Mouse (Mus musculus): ENCODE measurements around the gene Trak1. TPM values are rescaled to one million over a fixed set of nuclear protein-coding genes. Genes with fewer than 3 reads are reported as not detected.

Trak1 gene
- total RNA-seq, 2 experiments from 2014 or later = 25.3 to 29.7 TPM

DNA sequence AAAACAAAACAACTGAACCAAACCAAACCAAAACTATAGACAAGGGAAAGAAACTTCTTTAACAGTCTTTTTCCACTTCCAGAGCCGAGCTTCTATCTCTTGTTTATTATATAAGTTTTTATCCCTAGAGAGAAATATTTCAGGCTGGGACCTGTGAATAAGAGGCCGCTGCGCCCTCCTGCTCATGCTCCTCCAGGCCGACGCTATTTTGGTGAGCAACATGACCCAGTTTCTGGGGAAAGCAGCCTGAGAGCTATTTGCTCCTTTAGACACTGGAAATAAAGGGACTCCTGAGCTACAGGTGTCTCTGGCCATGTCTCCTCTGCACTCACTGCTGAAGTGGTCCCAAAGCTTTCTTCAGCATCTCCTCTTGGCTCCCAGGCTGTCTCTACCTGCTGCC is 222.7 kb downstream of the Trak1 start:
- ATAC-seq (replicated peaks; ENCODE audit: poor library complexity, severe bottlenecking) = no peak

Other genes starting within 250 kb of the Trak1 start
- gene Ulk4, start 20.3 kb upstream of the Trak1 start, total RNA-seq (2014; fragmentation: Nextera tagmentation) = 1.4 TPM in 1 of 2 replicates, not detected in the other
- gene Ulk4, start 20.3 kb upstream of the Trak1 start, total RNA-seq (2017) = 2.6 and 3.2 TPM in 2 replicates
- gene Cck, start 198.2 kb downstream of the Trak1 start, total RNA-seq (2014; fragmentation: Nextera tagmentation) = not detected in 2 replicates
- gene Cck, start 198.2 kb downstream of the Trak1 start, total RNA-seq (2017) = not detected in 2 replicates